Mouse (Mus musculus) T-cell, adult 2 months (primary cell): Measurements from ENCODE around the gene Abcg4.
"Not testable (repeated sequence)": the region's sequence is repeated elsewhere in the genome, so short reads cannot be mapped to it uniquely, and the experiment has no call there.

Experiments
- DNase-seq: peaks from one replicate; pipeline ENCODE4 v3.0.0; 2022; ENCODE audit warnings: low spot score

The Abcg4 gene

DNA sequence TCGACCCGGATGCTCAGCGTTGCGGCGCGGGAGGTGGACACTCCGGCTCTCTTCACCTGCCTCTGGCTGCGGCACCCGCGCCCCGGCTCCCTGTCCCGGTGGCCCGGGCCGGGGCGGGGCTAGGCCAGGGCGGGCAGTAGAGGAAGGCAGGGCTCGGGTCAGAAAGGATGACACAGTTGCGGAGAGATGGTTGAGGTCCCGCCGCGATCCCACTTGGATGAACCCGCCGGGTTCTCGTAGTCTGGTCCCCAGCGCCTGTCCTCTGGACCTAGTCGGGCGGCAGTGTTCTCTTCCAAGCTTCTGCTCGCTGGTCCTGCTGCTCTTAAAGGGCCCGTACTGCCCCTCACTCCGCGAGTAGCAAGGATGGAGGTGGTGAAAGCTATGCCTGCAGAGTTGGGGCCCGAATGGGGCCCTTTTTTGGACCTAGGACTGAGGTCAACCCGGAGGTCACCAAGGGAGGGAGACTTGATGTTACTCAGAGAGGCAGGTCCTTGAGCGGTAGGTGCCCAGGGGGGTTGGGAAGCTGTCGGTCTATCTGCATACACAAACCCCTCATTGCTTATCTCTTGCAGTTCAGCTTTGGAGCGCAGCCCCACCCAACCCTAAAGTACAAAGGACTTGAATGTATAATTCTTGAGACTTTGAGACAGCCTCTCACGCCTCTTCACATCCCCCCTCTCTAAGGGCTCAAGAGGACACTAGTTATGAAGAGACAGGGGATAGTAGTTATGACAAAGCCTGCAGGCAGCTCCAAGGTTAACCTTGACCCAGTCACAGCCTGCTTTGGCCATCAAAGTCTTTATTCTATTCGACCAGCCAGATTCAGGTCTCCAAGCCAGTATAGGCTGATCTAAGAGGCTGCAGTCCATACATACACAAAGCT is at the start of gene Abcg4:
Gene Abcg4, minus strand, starts transcription at position 540 of the 883 bp plus-strand sequence.
- no peak for DNase-seq

DNA sequence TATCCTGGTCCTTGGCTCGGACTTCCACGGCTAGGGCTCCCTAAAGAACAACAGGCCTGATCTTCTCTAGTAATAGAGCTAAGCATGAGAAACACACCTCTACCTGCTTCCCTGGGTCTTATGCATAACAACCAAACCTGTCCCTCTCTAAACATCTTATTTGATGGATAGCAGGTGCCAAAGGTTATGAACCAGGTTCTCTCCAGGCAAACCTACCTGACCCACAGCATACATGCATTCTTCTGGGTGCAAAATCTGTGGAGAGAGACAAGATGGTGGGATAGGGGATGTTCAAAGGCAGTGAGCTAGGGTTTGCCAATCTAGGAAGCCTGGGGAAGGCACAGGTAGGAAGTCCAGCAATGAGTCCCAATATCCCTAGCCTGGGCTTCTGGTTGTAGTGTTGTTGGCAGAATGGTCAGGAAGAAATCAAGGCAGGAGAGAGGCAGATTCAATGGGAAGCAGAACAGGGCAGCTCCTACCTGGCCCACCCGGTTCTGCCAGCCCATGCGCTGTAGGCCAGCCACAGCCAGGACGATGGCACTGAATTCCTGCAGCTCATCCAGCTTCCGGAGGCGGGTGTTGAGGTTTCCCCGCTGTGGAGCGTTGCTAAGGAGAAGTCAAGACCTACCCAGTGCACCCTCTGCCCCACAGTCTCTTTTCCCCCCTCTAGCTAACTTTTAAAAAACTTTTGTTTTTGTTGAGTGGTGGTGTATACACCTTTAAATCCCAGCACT is 49.2 kb upstream of the Abcg4 start:
- DNase-seq, result no peak

- no peak for DNase-seq
Observed at GRCm38 (mm10) chr9:44336964-44337363, 48.5 kb upstream of the Abcg4 start.

DNA sequence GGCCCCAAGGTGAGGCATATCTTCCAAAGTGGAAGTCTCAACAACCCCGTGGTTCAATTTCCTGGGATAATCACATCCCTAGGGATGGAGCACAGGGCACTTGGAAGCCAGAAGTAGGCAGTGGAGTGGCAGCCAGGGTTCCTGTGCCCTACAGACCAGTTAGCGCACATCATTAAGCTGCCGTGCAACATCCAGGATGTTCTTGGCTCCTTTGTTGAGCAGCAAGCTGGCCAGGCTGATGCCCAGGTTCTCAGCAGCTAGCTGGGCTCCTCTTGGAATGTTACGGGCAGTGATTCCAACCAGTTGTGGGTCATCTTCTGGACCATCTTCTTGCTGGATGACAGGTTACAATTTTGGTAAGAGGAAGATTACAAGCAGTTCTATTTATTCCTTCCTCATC is 48.1 kb upstream of the Abcg4 start:
- DNase-seq, result not testable (repeated sequence)

DNA sequence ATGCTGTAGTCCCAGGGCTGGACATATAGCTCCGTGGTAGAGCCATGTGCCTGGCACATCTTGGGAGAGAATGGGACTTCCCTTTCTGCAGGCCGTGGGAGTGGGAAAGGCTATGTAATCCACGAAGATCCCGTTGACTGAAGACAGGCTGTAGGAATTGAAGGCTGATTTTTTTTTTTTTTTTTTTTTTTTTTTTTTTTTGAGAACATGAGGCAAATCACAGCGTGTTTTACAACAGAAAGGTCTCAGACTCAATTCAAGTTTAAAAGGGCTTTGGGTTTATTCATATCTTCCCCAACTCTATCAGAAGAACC is 47.6 kb upstream of the Abcg4 start:
- DNase-seq, result no peak

GRCm38 (mm10) chr9:44335331-44336092 is 47.1 kb upstream of the Abcg4 start:
- no peak for DNase-seq

- DNase-seq, result peak; percentile 99
Observed at GRCm38 (mm10) chr9:44334396-44335330, 46.2 kb upstream of the Abcg4 start, which contains the start of gene H2afx. TSS of gene H2afx (plus strand) at chr9:44334694.

- DNase-seq, result no peak
Observed at GRCm38 (mm10) chr9:44332918-44333638, 44.7 kb upstream of the Abcg4 start.

DNA sequence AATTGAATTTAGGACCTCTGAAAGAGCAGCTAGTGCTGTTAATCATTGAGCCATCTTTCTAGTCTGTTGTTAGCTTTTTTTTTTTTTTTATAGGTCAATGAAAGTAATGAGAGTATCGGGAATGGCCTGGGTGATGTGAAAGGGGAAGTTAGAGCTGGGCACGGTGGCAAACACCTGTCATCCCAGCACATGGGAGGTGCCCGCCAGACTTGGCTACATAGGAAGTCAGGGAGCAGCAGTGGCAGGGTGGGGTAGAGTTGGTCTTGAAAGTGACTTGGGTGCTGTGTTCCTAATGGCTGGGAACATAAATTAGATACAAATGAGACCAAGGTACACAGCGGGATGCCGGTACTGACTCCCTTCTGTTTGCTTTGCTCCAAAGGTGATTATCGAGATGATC is 42.3 kb upstream of the Abcg4 start:
- DNase-seq, result no peak

DNA sequence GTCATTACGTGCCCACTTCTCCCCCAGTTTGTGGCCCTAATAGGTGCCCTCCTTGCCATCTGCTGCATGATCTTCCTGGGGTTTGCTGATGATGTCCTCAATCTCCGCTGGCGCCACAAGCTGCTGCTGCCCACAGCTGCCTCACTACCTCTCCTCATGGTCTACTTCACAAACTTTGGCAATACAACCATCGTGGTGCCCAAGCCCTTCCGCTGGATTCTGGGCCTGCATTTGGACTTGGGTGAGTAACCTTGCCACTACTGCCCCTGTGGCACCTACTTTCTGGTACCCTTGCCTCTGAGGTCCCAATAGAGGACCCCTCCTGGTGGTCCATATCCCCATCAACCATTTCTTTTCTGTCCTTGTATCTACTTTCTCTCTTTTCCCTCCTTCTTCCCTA is 39.5 kb upstream of the Abcg4 start:
- no peak for DNase-seq

DNA sequence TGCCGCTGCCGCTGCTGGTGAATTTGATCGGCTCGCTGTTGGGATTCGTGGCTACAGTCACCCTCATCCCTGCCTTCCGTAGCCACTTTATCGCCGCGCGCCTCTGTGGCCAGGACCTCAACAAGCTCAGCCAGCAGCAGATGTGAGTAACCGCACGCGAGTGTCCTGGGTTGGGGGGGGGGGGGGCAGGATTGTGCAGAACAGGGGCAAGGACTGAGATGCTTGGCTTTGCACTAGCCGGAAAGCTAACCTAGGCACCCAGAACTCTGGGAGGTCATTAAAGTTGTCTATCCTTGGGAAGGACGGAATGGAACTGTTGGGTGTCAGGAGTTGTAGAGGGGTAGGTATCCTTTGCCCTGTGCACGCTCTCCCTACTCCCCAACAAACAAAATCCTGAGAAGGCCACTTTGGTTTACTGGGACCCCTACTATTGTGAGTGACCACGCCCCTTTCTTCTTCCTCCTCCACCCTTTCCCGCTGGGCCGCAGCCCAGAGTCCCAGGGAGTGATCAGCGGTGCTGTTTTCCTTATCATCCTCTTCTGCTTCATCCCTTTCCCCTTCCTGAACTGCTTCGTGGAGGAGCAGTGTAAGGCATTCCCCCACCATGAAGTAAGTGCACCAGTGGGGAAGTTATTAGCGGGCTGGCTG is 38.8 kb upstream of the Abcg4 start:
- DNase-seq, result no peak

- DNase-seq, result peak; percentile 81
Observed at GRCm38 (mm10) chr9:44326371-44327063, 38.1 kb upstream of the Abcg4 start.

DNA sequence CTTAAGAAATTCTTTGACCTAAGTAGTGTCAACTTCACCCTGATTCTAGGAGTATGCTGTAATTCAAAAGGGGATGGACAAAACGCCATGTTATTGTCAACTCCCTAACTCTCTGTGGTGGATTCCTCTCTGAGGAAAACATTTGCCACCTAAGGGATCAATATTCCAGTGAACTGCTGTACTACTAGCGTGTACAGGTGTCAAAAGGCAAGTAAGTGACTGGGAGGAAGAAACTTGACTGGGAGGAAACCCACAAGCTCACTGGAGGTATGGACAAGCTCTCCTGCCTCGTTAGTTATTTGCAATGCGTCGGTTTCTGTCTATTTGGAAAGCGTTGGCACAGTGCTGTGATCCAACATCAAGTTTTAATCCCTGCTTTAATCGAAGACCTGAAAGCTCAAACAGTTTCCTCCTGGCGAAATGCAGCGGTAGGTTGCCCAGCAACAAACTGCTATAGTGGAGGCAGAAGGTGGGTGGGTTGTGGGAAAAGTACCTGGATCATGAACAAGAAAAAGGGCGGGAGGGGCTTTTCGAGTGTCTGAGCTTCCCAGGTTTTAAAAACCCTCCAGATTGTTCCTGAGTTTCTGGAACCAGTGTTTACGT is 37.5 kb upstream of the Abcg4 start, which contains the start of gene Dpagt1:
Gene Dpagt1, plus strand, starts transcription at position 252 of the 603 bp plus-strand sequence.
- DNase-seq, result no peak

- not testable (repeated sequence) for DNase-seq
Observed at GRCm38 (mm10) chr9:44325032-44325767, 36.8 kb upstream of the Abcg4 start.

GRCm38 (mm10) chr9:44324147-44324546 is 35.7 kb upstream of the Abcg4 start:
- DNase-seq, result no peak

DNA sequence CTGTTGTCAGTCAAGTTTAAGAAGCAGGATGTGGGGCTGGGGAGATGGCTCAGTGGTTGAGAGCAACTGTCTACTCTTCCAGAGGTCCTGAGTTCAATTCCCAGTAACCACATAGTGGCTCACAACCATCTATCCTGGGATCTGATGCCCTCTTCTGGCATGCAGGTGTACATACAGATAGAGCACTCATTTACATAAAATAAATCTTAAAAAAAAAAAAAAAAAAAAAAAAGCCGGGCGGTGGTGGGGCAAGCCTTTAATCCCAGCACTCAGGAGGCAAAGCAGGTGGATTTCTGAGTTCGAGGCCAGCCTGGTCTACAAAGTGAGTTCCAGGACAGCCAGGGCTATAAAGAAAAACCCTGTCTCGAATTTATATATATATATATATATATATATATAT is 35.2 kb upstream of the Abcg4 start:
- not testable (repeated sequence) for DNase-seq

DNA sequence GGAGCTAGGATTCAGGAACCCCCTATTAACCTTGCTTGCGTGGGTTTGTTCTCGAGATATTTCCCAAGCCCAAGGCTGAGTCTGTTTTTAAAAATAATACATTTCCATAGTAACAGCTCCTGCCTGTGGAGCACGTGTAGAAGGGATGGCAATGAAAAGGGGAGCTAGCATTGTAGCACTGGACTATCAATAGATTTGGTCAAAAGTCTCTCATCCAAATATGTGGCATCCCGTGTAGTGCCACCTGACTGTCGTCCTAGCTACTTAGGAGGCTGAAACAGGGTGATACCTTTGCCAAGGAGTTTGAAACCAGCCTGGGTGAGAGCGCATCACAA is 32.4 kb upstream of the Abcg4 start:
- no peak for DNase-seq
